8 mouse cellular contexts compared by ENCODE assay signal in genomic region chr5:123670800-123671472, GRCm38 (mm10). TPM values are rescaled to one million over a fixed set of nuclear protein-coding genes. Genes with fewer than 3 reads are reported as not detected.
A peak's percentile ranks its signal among the peaks of the same experiment; 100 is the strongest.
DNase-seq lines count a peak whose midpoint lies in the region; ATAC-seq and TF ChIP-seq lines count a peak whose summit lies in the region.

No protein-coding gene starts in this region.

- no peak for TF ChIP-seq CTCF in olfactory bulb, adult 2 months (IDR thresholded peaks at IDR 0.05; ENCODE audit: insufficient read depth, low read depth, low read length)

- ATAC-seq in heart, embryonic 13.5 days (ENCODE audit: extremely low read depth, insufficient number of reproducible peaks, low FRiP score, low TSS enrichment): no peak
- no peak; the same call in 1 of the 2 replicates for ATAC-seq in limb, embryonic 14.5 days (ENCODE audit: low FRiP score, low read depth)

- peak overlapping the region; percentile 52 for H3K4me2 ChIP-seq in heart, embryonic 13.5 days
- H3K4me2 ChIP-seq in limb, embryonic 14.5 days (replicated peaks; ENCODE audit: low read depth, low read length, severe bottlenecking): no peak overlapping the region

- H3K4me3 ChIP-seq in brown adipose tissue, adult 24 weeks (ENCODE audit: insufficient read depth, low read depth, low read length): peak overlapping the region; percentile 21; the same call in 1 of the 2 replicates
- 0 out of 2 replicates have a peak overlapping the region, but pooled peaks have one; percentile 11 for H3K4me3 ChIP-seq in heart, embryonic 13.5 days
- H3K4me3 ChIP-seq in limb, embryonic 14.5 days (replicated peaks; ENCODE audit: low read length): no peak overlapping the region
- no peak overlapping the region for H3K4me3 ChIP-seq in olfactory bulb, adult 2 months (ENCODE audit: insufficient read depth, low read depth, low read length)

- no peaks in the 10 kb centered on the region for H3K9me3 ChIP-seq in heart, embryonic 13.5 days
- no peaks in the 10 kb centered on the region for H3K9me3 ChIP-seq in limb, embryonic 14.5 days (ENCODE audit: control insufficient read depth, low read length)

- H3K27ac ChIP-seq in brown adipose tissue, adult 24 weeks (replicated peaks; ENCODE audit: low read depth, low read length): peak overlapping the region; percentile 45
- H3K27ac ChIP-seq in heart, embryonic 13.5 days (replicated peaks): peak overlapping the region; percentile 73
- H3K27ac ChIP-seq in limb, embryonic 14.5 days (replicated peaks; ENCODE audit: low read depth, low read length): peak overlapping the region; percentile 44
- 0 out of 2 replicates have a peak overlapping the region, but pooled peaks have one; percentile 7 for H3K27ac ChIP-seq in olfactory bulb, adult 2 months (ENCODE audit: insufficient read depth, low read depth, low read length)

- peak; percentile 23 for DNase-seq in ovary, postnatal 36 days (ENCODE audit: low spot score)
- no peak for DNase-seq in ovary, postnatal 10 days (ENCODE audit: low spot score)
- no peak for DNase-seq in limb, embryonic 14.5 days (ENCODE audit: low spot score)
- DNase-seq in layer of hippocampus, postnatal 10 days (ENCODE audit: low spot score in 2 of 2): no peak
- DNase-seq in layer of hippocampus, adult 8-10 months (ENCODE audit: low spot score in 2 of 2): no peak

- no peaks in the 10 kb centered on the region for H3K27me3 ChIP-seq in heart, embryonic 13.5 days (replicated peaks)
- no peaks in the 10 kb centered on the region for H3K27me3 ChIP-seq in limb, embryonic 14.5 days (ENCODE audit: control insufficient read depth, insufficient read depth, low read length)

- no peaks in the 10 kb centered on the region for H3K36me3 ChIP-seq in heart, embryonic 13.5 days
- no peaks in the 10 kb centered on the region for H3K36me3 ChIP-seq in limb, embryonic 14.5 days (ENCODE audit: control insufficient read depth, insufficient read depth, low read length)

- H3K9ac ChIP-seq in heart, embryonic 13.5 days: peak overlapping the region; percentile 55
- H3K9ac ChIP-seq in limb, embryonic 14.5 days (ENCODE audit: low read depth, low read length, severe bottlenecking): no peak overlapping the region

- WGBS in heart, embryonic 13.5 days: 31% methylated on average over 14 of the region's 14 CpGs
- 22% methylated on average over 14 of the region's 14 CpGs for WGBS in limb, embryonic 14.5 days
- WGBS in olfactory bulb, adult 2 months: 59% methylated on average over 14 of the region's 14 CpGs

- peaks cover 16% of the 10 kb centered on the region for H3K4me1 ChIP-seq in brown adipose tissue, adult 24 weeks (ENCODE audit: control insufficient read depth, insufficient read depth, insufficient read length, low read length)
- peaks cover 83% of the 10 kb centered on the region for H3K4me1 ChIP-seq in heart, embryonic 13.5 days
- peaks cover 9% of the 10 kb centered on the region; the same call in 1 of the 2 replicates for H3K4me1 ChIP-seq in limb, embryonic 14.5 days (ENCODE audit: control insufficient read depth, insufficient read depth, low read length)
- peaks cover 26% of the 10 kb centered on the region for H3K4me1 ChIP-seq in olfactory bulb, adult 2 months (ENCODE audit: control insufficient read depth, insufficient read depth, low read length)

- TF ChIP-seq POLR2A in limb, embryonic 14.5 days (IDR thresholded peaks at IDR 0.05; ENCODE audit: borderline replicate concordance, extremely low read depth, insufficient read depth, insufficient read length): no peak
- no peak for TF ChIP-seq POLR2A in olfactory bulb, adult 2 months (IDR thresholded peaks at IDR 0.05; ENCODE audit: insufficient read depth, low read depth, low read length)

RNA-seq across cellular contexts. Expression of gene Clip1, which starts 13.5 kb away (rescaled TPM):
- polyA plus RNA-seq in brown adipose tissue, adult 24 weeks (2012; ENCODE audit: insufficient read depth, insufficient read length, missing spikeins): 38.1 and 45.0 TPM in 2 replicates
- 48.0 and 48.9 TPM in 2 replicates for polyA plus RNA-seq in heart, embryonic 13.5 days (2015; fragmentation: Nextera tagmentation; extraction: Ambion mirVana)
- 33.4 and 33.7 TPM in 2 replicates for polyA plus RNA-seq in limb, embryonic 14.5 days (2012; rRNA removed)
- 35.2 and 37.1 TPM in 2 replicates for polyA plus RNA-seq in limb, embryonic 14.5 days (2014; fragmentation: Nextera tagmentation; extraction: Ambion mirVana)
- polyA plus RNA-seq in olfactory bulb, adult 2 months (2012; ENCODE audit: insufficient read depth, insufficient read length, low replicate concordance, missing spikeins): not detected in 2 replicates
- 100 to 1,000 TPM; 119 to 121 TPM for total RNA-seq in layer of hippocampus, postnatal 10 days (2021)
- total RNA-seq in layer of hippocampus, adult 8-10 months (2022): 100 to 1,000 TPM; 125 to 142 (median 126) TPM

RNA-seq across cellular contexts. Expression of gene Zcchc8, which starts 50.0 kb away (rescaled TPM):
- polyA plus RNA-seq in brown adipose tissue, adult 24 weeks (2012; ENCODE audit: insufficient read depth, insufficient read length, missing spikeins): 17.6 and 22.1 TPM in 2 replicates
- polyA plus RNA-seq in heart, embryonic 13.5 days (2015; fragmentation: Nextera tagmentation; extraction: Ambion mirVana): 53.4 and 56.1 TPM in 2 replicates
- polyA plus RNA-seq in limb, embryonic 14.5 days (2012; rRNA removed): 84.5 and 86.9 TPM in 2 replicates
- 70.9 and 76.1 TPM in 2 replicates for polyA plus RNA-seq in limb, embryonic 14.5 days (2014; fragmentation: Nextera tagmentation; extraction: Ambion mirVana)
- not detected in 2 replicates for polyA plus RNA-seq in olfactory bulb, adult 2 months (2012; ENCODE audit: insufficient read depth, insufficient read length, low replicate concordance, missing spikeins)
- 10 to 100 TPM; 50.5 to 50.7 TPM for total RNA-seq in layer of hippocampus, postnatal 10 days (2021)
- 10 to 100 TPM; 41.5 to 54.4 (median 50.4) TPM for total RNA-seq in layer of hippocampus, adult 8-10 months (2022)

Comparison
In these comparisons a context has a peak if more than half of its experiments do, and no peak if none do; other contexts are left out.
1. H3K27ac ChIP-seq: peak in every context shown above with its lines; median percentile 73 in heart, embryonic 13.5 days; 45 in brown adipose tissue, adult 24 weeks; 44 in limb, embryonic 14.5 days; 7 in olfactory bulb, adult 2 months.
2. H3K4me3 ChIP-seq: peak in brown adipose tissue, adult 24 weeks (single experiment) and heart, embryonic 13.5 days (single experiment); none in limb, embryonic 14.5 days (single experiment) and olfactory bulb, adult 2 months (single experiment).